ENCODE assay signal across 10 mouse cellular contexts in the genomic region with DNA sequence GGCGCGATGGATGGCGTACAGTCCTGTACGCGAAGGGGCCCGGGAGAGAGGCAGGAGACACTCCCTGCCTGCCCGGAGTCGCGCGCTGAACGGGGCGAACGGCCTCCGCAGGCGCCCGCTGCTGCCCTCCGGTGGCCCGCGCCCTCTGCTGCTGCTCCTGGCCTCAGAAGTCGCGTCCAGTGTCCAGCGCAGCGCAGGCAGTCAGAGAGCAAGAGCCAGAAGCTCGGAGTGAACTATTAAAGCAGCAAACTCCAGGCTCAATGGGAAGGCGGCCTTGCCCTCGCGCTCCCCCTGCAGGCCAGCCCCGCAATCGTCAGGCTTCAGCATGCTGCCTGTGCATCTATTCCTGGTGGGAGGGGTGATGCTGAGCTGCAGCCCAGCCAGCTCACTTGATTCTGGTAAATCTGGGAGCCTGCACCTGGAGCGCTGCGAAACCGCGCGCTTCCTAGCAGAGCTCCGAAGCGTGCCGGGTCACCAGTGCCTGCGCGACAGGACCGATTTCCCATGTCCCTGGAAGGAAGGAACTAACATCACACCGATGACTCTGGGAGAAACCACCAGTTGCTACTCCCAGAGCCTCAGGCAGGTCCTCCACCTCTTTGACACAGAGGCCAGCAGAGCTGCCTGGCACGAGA. TPM values are rescaled to one million over a fixed set of nuclear protein-coding genes. Genes with fewer than 3 reads are reported as not detected.
DNase-seq lines count a peak whose midpoint lies in the region; ATAC-seq lines count a peak whose summit lies in the region.
"Not testable (repeated sequence)": the region's sequence is repeated elsewhere in the genome, so short reads cannot be mapped to it uniquely, and the experiment has no call there.
"Had no signal": no experiment of that assay in that cellular context is flagged by ENCODE, and none has a peak within 500 bp of the region (broad histone marks: within the 10 kb centered on the region; RNA-seq: fewer than 3 reads in every experiment).

No protein-coding gene starts in this region.

- WGBS in hindbrain, embryonic 14.5 days, result 4% methylated on average over 22 of the region's 42 CpGs

- not testable (repeated sequence) for H3K9ac ChIP-seq in hindbrain, embryonic 14.5 days

- not testable (repeated sequence) for H3K36me3 ChIP-seq in hindbrain, embryonic 14.5 days (replicated peaks; ENCODE audit: control insufficient read depth, insufficient read depth)

- H3K4me1 ChIP-seq in hindbrain, embryonic 14.5 days (replicated peaks; ENCODE audit: control insufficient read depth, insufficient read depth, low read length), result not testable (repeated sequence)

- peak overlapping the region; percentile 31 for H3K4me3 ChIP-seq in hindbrain, embryonic 14.5 days (replicated peaks; ENCODE audit: low read length)

- not testable (repeated sequence) for ATAC-seq in hindbrain, embryonic 14.5 days (ENCODE audit: low FRiP score)
- peak; percentile 85 for ATAC-seq in neutrophil, adult 5-6 weeks (ENCODE audit: extremely low read depth, insufficient number of reproducible peaks, low FRiP score, poor library complexity, severe bottlenecking)

- H3K27ac ChIP-seq in hindbrain, embryonic 14.5 days, result not testable (repeated sequence)

- H3K27me3 ChIP-seq in hindbrain, embryonic 14.5 days (ENCODE audit: control insufficient read depth, insufficient read depth, low read length), result not testable (repeated sequence)

- H3K4me2 ChIP-seq in hindbrain, embryonic 14.5 days (replicated peaks), result peak overlapping the region; percentile 56

- peak; percentile 68 for DNase-seq in adrenal gland, adult 8-10 months
- peak; percentile 68 for DNase-seq in embryo, embryonic 9.5 days (ENCODE audit: extremely low spot score)
- DNase-seq in gastrocnemius, postnatal 25 days, result peak; percentile 64
- DNase-seq in hindbrain, embryonic 14.5 days (ENCODE audit: low spot score), result peak; percentile 56
- DNase-seq in layer of hippocampus, postnatal 25 days (ENCODE audit: extremely low spot score in 1 of 2, low spot score in 1 of 2), result peak; percentile 8 to 18
- peak; percentile 70 for DNase-seq in lung, postnatal 10 days
- DNase-seq in thymus, postnatal 4 days, result peak; percentile 22

- not testable (repeated sequence) for H3K9me3 ChIP-seq in hindbrain, embryonic 14.5 days (ENCODE audit: control insufficient read depth, low read length)

RNA-seq across cellular contexts. Expression of gene Gm13283, which starts 3.6 kb away (rescaled TPM):
- total RNA-seq in adrenal gland, adult 8-10 months (2022), result not detected
- total RNA-seq in gastrocnemius, postnatal 25 days (2021), result not detected
- 0.15 TPM in 1 of 2 replicates, not detected in the other for polyA plus RNA-seq in hindbrain, embryonic 14.5 days (2014; fragmentation: Nextera tagmentation; extraction: Ambion mirVana)
- not detected for total RNA-seq in layer of hippocampus, postnatal 25 days (2021)
- total RNA-seq in neutrophil, adult 5-6 weeks (2017), result 0.35 TPM in 1 of 2 replicates, not detected in the other
- total RNA-seq: adrenal gland, postnatal 4 days; layer of hippocampus, postnatal 14 days had no signal

RNA-seq across cellular contexts. Expression of gene Gm13271, which starts 8.8 kb away (rescaled TPM):
- total RNA-seq in adrenal gland, adult 8-10 months (2022), result not detected
- total RNA-seq in gastrocnemius, postnatal 25 days (2021), result not detected
- not detected in 2 replicates for polyA plus RNA-seq in hindbrain, embryonic 14.5 days (2014; fragmentation: Nextera tagmentation; extraction: Ambion mirVana)
- total RNA-seq in layer of hippocampus, postnatal 25 days (2021), result not detected
- not detected in 2 replicates for total RNA-seq in neutrophil, adult 5-6 weeks (2017)
- total RNA-seq: adrenal gland, postnatal 4 days; layer of hippocampus, postnatal 14 days had no signal

RNA-seq across cellular contexts. Expression of gene Gm13290, which starts 10.1 kb away (rescaled TPM):
- under 1 TPM in 1 of 4 experiments, not detected in 3; 0.46 TPM for total RNA-seq in adrenal gland, adult 8-10 months (2022)
- not detected for total RNA-seq in gastrocnemius, postnatal 25 days (2021)
- polyA plus RNA-seq in hindbrain, embryonic 14.5 days (2014; fragmentation: Nextera tagmentation; extraction: Ambion mirVana), result not detected in 2 replicates
- total RNA-seq in layer of hippocampus, postnatal 25 days (2021), result not detected
- total RNA-seq in neutrophil, adult 5-6 weeks (2017), result not detected in 2 replicates
- total RNA-seq: adrenal gland, postnatal 4 days; layer of hippocampus, postnatal 14 days had no signal

RNA-seq across cellular contexts. Expression of gene Gm13289, which starts 13.2 kb away (rescaled TPM):
- not detected for total RNA-seq in adrenal gland, adult 8-10 months (2022)
- not detected for total RNA-seq in gastrocnemius, postnatal 25 days (2021)
- not detected in 2 replicates for polyA plus RNA-seq in hindbrain, embryonic 14.5 days (2014; fragmentation: Nextera tagmentation; extraction: Ambion mirVana)
- not detected for total RNA-seq in layer of hippocampus, postnatal 25 days (2021)
- total RNA-seq in neutrophil, adult 5-6 weeks (2017), result not detected in 2 replicates
- total RNA-seq: adrenal gland, postnatal 4 days; layer of hippocampus, postnatal 14 days had no signal

RNA-seq across cellular contexts. Expression of gene Gm13272, which starts 16.1 kb away (rescaled TPM):
- total RNA-seq in adrenal gland, adult 8-10 months (2022), result not detected
- total RNA-seq in gastrocnemius, postnatal 25 days (2021), result not detected
- polyA plus RNA-seq in hindbrain, embryonic 14.5 days (2014; fragmentation: Nextera tagmentation; extraction: Ambion mirVana), result not detected in 2 replicates
- total RNA-seq in layer of hippocampus, postnatal 25 days (2021), result not detected
- not detected in 2 replicates for total RNA-seq in neutrophil, adult 5-6 weeks (2017)
- total RNA-seq: adrenal gland, postnatal 4 days; layer of hippocampus, postnatal 14 days had no signal

Comparison
In these comparisons a context has a peak if more than half of its experiments do, and no peak if none do; other contexts are left out.
1. DNase-seq: peak in every context shown above with its lines; median percentile 70 in lung, postnatal 10 days; 68 in adrenal gland, adult 8-10 months; 68 in embryo, embryonic 9.5 days; 64 in gastrocnemius, postnatal 25 days; 56 in hindbrain, embryonic 14.5 days; 22 in thymus, postnatal 4 days; 13 in layer of hippocampus, postnatal 25 days.